Mouse (Mus musculus) olfactory bulb, adult 2 months (tissue): ENCODE data around the gene Ric8a.

Experiments used
- CTCF ChIP-seq: fragments of 200-500 bp; IDR thresholded peaks from 2 replicates; pipeline ENCODE4 v1.5.1; 2012; ENCODE audit warnings: low read depth, mild to moderate bottlenecking, low read length, moderate library complexity; ENCODE audit not compliant: insufficient read depth
- POLR2A ChIP-seq: fragments of 200-500 bp; IDR thresholded peaks from 2 replicates; pipeline ENCODE4 v1.6.1; 2012; ENCODE audit warnings: mild to moderate bottlenecking, low read depth, low read length, moderate library complexity; ENCODE audit not compliant: insufficient read depth

GRCm38 (mm10) chr7:140859997-140860396 lies 3.2 kb downstream of the Ric8a start:
- TF ChIP-seq POLR2A (no peak), CTCF (no peak)
